Mouse (Mus musculus): Measurements from ENCODE around the gene Pdlim5. TPM values are rescaled to one million over a fixed set of nuclear protein-coding genes. Genes with fewer than 3 reads are reported as not detected.

Gene Pdlim5
- polyA plus RNA-seq, 1 experiment from 2014 or later = 12.3 TPM

DNA sequence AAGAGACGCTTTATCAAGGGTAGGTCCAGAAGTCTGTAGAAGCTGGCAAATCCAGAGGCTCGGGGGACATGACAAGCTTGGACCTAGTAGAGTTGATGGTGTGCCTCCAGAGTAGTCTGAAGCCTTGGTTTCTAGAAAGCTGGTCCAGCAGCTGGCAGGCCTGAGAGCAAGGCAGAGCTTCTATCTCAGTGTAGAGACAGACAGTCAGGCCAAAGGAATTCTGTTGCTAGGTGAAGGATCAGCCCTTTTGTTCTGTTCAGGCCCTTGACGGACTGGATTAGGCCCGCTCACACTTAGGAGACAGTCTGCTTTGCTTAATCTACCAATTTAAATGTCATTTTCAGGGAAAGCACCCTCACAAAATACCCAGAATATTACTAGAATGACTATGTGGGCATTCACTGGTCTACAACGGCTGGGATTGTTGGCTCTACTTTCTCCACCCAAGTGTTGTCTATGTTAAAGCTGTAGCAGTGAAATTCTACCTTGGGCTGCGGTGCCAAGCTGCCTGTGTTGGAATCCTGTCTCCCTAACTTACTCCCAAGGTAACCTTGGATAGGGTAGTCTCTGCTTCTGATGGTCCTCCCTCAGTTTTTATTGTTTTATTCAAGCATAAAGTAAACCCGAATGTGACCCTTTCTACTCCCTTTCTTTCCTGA lies 38.8 kb upstream of the Pdlim5 start:
- Histone ChIP-seq H3K4me1 (replicated peaks) (no peaks in the 10 kb centered on the region), H3K9me3 (replicated peaks) (no peaks in the 10 kb centered on the region), H3K4me2 (no peak overlapping the region), H3K36me3 (replicated peaks) (no peaks in the 10 kb centered on the region), H3K9ac (no peak overlapping the region), H3K27me3 (0 out of 2 replicates have a peak, but pooled peaks cover 13% of the 10 kb centered on the region), H3K4me3 (replicated peaks) (no peak overlapping the region), H3K27ac (replicated peaks) (no peak overlapping the region)
- no peak for ATAC-seq (ENCODE audit: insufficient read depth)
- WGBS (ENCODE audit: insufficient replicate concordance) = 53% methylated on average over 7 of the region's 7 CpGs

DNA sequence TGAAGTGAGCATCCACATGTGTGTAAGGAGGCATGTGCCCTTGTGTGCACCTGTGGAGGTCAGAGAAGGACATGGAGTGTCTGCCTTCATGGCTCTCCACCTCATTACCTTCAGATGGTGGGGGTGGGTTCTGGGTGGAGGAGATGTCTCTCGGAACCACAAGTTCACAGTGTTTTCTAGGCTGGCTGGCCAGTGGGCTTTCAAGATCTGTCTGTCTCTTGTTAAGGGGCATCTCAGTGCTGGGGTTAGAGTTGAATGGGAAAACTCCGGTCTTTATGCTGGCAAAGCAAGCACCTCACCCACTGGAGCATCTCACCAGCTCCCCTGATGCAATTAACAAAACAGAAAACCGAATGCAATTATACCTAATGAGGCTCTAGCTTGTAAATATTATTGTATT lies 36.0 kb upstream of the Pdlim5 start:
- H3K9ac ChIP-seq = no peak overlapping the region
- no peak overlapping the region for H3K4me2 ChIP-seq
- no peak for ATAC-seq (ENCODE audit: insufficient read depth)
- H3K4me3 ChIP-seq (replicated peaks) = no peak overlapping the region
- H3K4me1 ChIP-seq (replicated peaks) = no peaks in the 10 kb centered on the region
- H3K9me3 ChIP-seq (replicated peaks) = no peaks in the 10 kb centered on the region
- no peaks in the 10 kb centered on the region for H3K36me3 ChIP-seq (replicated peaks)
- 60% methylated on average over 3 of the region's 3 CpGs for WGBS (ENCODE audit: insufficient replicate concordance)
- H3K27ac ChIP-seq (replicated peaks) = no peak overlapping the region
- no peaks in the 10 kb centered on the region for H3K27me3 ChIP-seq

DNA sequence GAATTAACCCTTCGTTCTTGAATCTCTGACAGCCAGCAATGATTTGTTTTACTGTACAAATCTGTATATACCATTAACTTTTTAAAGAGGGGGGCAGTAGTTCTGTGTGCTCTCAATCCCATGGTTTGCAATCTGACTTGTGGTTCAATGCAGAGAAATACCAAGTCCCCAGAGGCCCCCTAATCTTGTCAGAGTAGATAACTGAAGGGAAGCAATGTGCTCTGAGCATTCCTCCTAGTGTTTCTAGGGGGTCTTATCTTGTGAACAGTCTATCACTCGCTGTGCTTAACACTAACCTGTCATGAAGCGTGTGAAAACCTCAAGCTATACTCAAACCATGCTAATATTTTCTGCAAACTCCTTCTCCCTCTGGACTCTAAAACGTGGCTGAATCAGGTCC lies 34.6 kb upstream of the Pdlim5 start:
- H3K27me3 ChIP-seq = no peaks in the 10 kb centered on the region
- no peaks in the 10 kb centered on the region for H3K4me1 ChIP-seq (replicated peaks)
- no peaks in the 10 kb centered on the region for H3K36me3 ChIP-seq (replicated peaks)
- no peak overlapping the region for H3K27ac ChIP-seq (replicated peaks)
- no peak overlapping the region for H3K4me3 ChIP-seq (replicated peaks)
- WGBS (ENCODE audit: insufficient replicate concordance) = 27% methylated on average over 4 of the region's 4 CpGs
- no peaks in the 10 kb centered on the region for H3K9me3 ChIP-seq (replicated peaks)
- no peak overlapping the region for H3K4me2 ChIP-seq
- no peak overlapping the region for H3K9ac ChIP-seq
- no peak for ATAC-seq (ENCODE audit: insufficient read depth)

DNA sequence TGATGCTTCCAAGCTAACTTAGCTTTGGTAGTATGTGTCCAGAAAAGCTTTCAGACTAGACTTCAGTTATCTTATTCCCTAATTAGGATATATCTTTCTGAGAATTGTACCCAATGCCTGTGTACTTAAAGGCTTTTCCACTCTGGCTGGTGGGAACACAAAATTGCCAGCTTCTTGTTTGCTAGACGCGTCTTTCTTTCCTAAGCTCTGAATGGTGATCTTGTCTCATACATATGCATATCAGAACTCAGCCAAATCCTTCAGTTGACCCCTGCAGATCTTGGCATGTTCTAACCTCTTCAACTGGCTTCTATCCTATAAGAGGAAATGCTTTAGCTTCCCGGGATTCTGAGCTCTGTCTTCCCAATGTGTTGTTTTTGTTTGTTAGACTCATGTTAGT lies 31.3 kb upstream of the Pdlim5 start:
- H3K4me3 ChIP-seq (replicated peaks) = no peak overlapping the region
- no peak overlapping the region for H3K4me2 ChIP-seq
- WGBS (ENCODE audit: insufficient replicate concordance) = 58% methylated on average over 3 of the region's 3 CpGs
- no peaks in the 10 kb centered on the region for H3K9me3 ChIP-seq (replicated peaks)
- H3K27ac ChIP-seq (replicated peaks) = no peak overlapping the region
- no peaks in the 10 kb centered on the region for H3K36me3 ChIP-seq (replicated peaks)
- H3K27me3 ChIP-seq = no peaks in the 10 kb centered on the region
- H3K4me1 ChIP-seq (replicated peaks) = no peaks in the 10 kb centered on the region
- no peak for ATAC-seq (ENCODE audit: insufficient read depth)
- no peak overlapping the region for H3K9ac ChIP-seq

DNA sequence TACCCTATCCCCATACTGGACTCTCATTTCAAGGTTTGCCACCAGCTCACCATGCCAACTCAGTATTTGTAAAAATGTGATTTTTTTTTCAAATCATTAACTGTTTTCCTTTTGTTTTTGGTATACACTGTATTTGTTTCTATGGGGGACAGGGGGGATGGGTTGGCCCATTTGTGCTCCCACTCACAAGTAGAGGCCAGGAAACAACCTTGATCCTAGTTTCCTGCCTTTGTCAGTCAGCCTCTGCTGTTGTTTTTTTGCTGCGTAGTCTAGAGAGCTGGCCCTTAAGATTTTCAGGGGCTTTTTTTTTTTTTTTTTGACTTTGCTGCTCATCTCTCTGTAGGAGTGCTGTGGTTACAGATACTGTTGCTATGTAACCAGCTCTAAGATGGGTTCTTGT lies 28.6 kb upstream of the Pdlim5 start:
- Histone ChIP-seq H3K9ac (no peak overlapping the region), H3K27me3 (no peaks in the 10 kb centered on the region), H3K4me2 (no peak overlapping the region), H3K4me1 (replicated peaks) (no peaks in the 10 kb centered on the region), H3K27ac (replicated peaks) (no peak overlapping the region), H3K9me3 (replicated peaks) (no peaks in the 10 kb centered on the region), H3K36me3 (replicated peaks) (no peaks in the 10 kb centered on the region), H3K4me3 (replicated peaks) (no peak overlapping the region)
- no peak for ATAC-seq (ENCODE audit: insufficient read depth)
- 38% methylated on average over 1 of the region's 1 CpGs for WGBS (ENCODE audit: insufficient replicate concordance)

DNA sequence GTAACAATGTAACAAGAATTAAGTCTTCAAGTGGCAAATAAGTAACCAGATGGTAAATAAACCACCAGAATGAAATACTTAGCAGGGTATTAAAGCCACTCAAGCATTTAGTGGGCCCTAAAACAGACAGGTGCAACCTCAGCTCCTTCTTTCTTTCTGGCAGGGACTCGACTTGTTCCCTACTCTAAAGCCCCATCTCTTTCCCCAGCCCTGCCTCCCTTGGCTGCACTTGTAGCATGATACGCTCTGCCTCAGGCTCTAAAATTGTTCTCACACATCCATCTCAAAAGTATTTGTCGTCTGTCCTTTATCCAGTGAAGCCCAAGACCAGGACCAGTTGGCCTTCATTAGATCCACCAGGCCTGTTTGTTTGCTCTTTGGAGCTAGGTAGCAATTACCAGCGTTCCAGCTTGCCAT lies 28.0 kb upstream of the Pdlim5 start:
- no peak overlapping the region for H3K4me2 ChIP-seq
- 44% methylated on average over 4 of the region's 4 CpGs for WGBS (ENCODE audit: insufficient replicate concordance)

DNA sequence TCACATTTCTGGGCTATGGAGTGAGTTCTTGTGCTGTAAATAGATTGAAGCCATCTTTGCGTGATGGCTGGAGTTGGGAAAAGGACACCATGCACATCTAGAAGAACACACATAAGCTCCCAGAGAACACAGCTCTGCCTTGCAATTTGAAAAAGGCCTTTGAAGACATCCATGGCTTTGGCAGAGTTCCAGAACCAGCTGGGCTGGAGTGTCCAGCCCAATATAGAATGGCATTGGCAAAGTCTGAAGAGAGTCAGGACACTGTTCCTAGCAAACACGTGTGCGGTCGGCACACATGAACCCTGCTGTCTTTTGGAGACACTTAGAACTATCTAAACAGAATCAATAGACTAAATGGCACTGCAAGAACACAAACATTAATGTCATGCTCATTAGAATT lies 26.7 kb upstream of the Pdlim5 start:
- Histone ChIP-seq H3K27me3 (no peaks in the 10 kb centered on the region), H3K4me2 (no peak overlapping the region), H3K4me3 (replicated peaks) (no peak overlapping the region), H3K9ac (no peak overlapping the region), H3K9me3 (replicated peaks) (no peaks in the 10 kb centered on the region), H3K36me3 (replicated peaks) (no peaks in the 10 kb centered on the region), H3K4me1 (replicated peaks) (no peaks in the 10 kb centered on the region), H3K27ac (replicated peaks) (no peak overlapping the region)
- ATAC-seq (ENCODE audit: insufficient read depth) = no peak
- 71% methylated on average over 4 of the region's 4 CpGs for WGBS (ENCODE audit: insufficient replicate concordance)

More for the DNA sequence above, 28.0 kb upstream of the Pdlim5 start:
- Histone ChIP-seq H3K4me1 (replicated peaks) (no peaks in the 10 kb centered on the region), H3K9me3 (replicated peaks) (no peaks in the 10 kb centered on the region), H3K4me3 (replicated peaks) (no peak overlapping the region), H3K9ac (no peak overlapping the region), H3K27ac (replicated peaks) (no peak overlapping the region), H3K27me3 (no peaks in the 10 kb centered on the region), H3K36me3 (replicated peaks) (no peaks in the 10 kb centered on the region)
- no peak for ATAC-seq (ENCODE audit: insufficient read depth)

DNA sequence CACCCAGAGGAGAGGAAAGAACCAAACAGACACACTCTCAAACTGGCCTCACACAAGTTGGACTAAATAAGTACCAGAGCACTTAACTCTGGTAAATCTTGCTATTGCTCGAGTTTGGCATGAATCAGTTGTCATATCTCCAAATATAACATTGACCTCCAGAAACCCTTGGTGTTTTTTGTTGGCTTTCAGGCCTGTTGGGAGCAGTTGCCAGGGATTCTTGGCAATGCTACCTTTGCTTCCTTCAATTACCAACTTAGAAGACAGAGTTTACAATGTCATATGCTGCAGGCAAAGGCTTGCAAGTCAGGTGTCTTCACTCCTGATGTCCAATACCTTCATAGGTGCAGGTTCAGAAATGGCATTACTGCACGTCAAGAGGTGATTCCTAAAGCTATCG lies 26.0 kb upstream of the Pdlim5 start:
- H3K9ac ChIP-seq = no peak overlapping the region
- WGBS (ENCODE audit: insufficient replicate concordance) = 62% methylated on average over 3 of the region's 3 CpGs
- no peaks in the 10 kb centered on the region for H3K27me3 ChIP-seq
- no peak overlapping the region for H3K4me3 ChIP-seq (replicated peaks)
- no peaks in the 10 kb centered on the region for H3K36me3 ChIP-seq (replicated peaks)
- H3K9me3 ChIP-seq (replicated peaks) = no peaks in the 10 kb centered on the region
- H3K27ac ChIP-seq (replicated peaks) = no peak overlapping the region
- no peaks in the 10 kb centered on the region for H3K4me1 ChIP-seq (replicated peaks)
- ATAC-seq (ENCODE audit: insufficient read depth) = no peak
- no peak overlapping the region for H3K4me2 ChIP-seq

DNA sequence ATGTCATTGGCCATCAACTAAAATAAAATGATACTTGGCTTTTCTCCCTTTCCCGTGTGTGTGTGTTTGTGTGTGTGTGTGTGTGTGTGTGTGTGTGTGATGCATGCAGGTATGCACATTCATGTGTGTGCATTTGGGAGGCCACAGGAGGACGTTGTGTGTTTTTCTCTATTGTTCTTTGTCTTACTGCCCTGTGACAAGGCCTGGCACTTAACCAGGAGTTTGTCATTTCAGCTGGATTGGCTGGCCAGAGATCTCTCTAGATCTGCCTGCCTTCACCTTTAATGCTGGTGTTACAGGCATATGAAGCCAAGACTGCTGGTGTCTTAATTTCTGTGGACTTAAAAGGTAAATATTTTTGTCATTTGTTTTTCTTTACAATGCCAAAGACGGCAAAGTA lies 22.5 kb upstream of the Pdlim5 start:
- H3K27ac ChIP-seq (replicated peaks) = no peak overlapping the region
- 40% methylated on average over 3 of the region's 3 CpGs for WGBS (ENCODE audit: insufficient replicate concordance)
- H3K9ac ChIP-seq = no peak overlapping the region
- no peaks in the 10 kb centered on the region for H3K27me3 ChIP-seq
- no peaks in the 10 kb centered on the region for H3K9me3 ChIP-seq (replicated peaks)
- no peak for ATAC-seq (ENCODE audit: insufficient read depth)
- no peak overlapping the region for H3K4me2 ChIP-seq
- no peak overlapping the region for H3K4me3 ChIP-seq (replicated peaks)
- H3K36me3 ChIP-seq (replicated peaks) = no peaks in the 10 kb centered on the region
- H3K4me1 ChIP-seq (replicated peaks) = no peaks in the 10 kb centered on the region

DNA sequence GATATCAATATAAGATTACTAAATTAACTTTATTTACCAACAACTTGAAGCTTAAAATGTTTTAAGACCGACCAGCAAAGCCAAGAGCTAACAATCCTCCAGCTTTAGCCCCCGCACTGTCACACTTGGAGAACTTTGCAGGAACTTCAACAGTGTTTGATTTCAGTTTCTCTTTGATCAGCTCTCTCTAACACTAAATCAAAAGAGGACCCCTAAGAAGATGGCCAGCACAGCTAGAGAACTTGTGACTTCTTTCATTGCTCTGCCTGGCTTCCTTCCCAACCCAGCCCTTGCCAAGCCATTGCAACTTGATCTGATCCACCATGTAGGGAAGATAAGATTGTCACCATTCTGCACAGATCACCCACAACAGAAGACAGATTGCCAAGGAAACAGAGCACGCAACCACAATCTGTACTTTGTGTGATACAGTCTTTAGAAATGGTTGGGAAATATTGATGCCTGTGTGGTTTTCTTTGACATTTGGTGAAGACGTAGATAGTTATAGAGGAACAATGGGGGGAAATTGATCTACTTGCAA lies 17.9 kb upstream of the Pdlim5 start:
- Histone ChIP-seq H3K4me2 (no peak overlapping the region), H3K9me3 (replicated peaks) (no peaks in the 10 kb centered on the region), H3K4me3 (replicated peaks) (no peak overlapping the region), H3K4me1 (replicated peaks) (no peaks in the 10 kb centered on the region), H3K36me3 (replicated peaks) (no peaks in the 10 kb centered on the region), H3K9ac (no peak overlapping the region), H3K27ac (replicated peaks) (no peak overlapping the region), H3K27me3 (no peaks in the 10 kb centered on the region)
- 41% methylated on average over 4 of the region's 4 CpGs for WGBS (ENCODE audit: insufficient replicate concordance)
- ATAC-seq (ENCODE audit: insufficient read depth) = no peak

DNA sequence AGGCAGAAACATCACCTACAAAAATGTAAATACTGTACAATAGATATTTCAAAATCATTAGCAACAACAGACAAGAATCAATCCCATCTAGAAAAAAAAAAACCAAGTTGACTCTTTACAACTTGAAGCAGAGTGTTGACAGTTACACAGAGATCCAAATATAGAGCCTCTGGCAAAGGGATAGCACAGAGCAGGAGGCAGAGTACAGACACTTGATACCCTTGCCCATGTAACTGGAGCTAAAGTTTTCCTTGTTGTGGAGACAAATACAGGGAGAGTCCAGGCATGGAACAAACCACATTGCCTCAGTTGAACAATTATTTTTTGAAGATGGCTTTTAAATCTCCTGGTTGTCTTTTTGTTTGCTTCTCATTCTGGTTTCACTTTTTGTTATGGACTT lies 15.4 kb upstream of the Pdlim5 start:
- H3K9me3 ChIP-seq (replicated peaks) = no peaks in the 10 kb centered on the region
- H3K27ac ChIP-seq (replicated peaks) = no peak overlapping the region
- no peak for ATAC-seq (ENCODE audit: insufficient read depth)
- H3K27me3 ChIP-seq = no peaks in the 10 kb centered on the region
- no peak overlapping the region for H3K4me3 ChIP-seq (replicated peaks)
- H3K4me1 ChIP-seq (replicated peaks) = no peaks in the 10 kb centered on the region
- no peak overlapping the region for H3K9ac ChIP-seq
- no peak overlapping the region for H3K4me2 ChIP-seq
- H3K36me3 ChIP-seq (replicated peaks) = no peaks in the 10 kb centered on the region

Data from liver, embryonic 15.5 days (tissue).